Mouse (Mus musculus): ENCODE results near the gene Mapk8ip1.

DNA sequence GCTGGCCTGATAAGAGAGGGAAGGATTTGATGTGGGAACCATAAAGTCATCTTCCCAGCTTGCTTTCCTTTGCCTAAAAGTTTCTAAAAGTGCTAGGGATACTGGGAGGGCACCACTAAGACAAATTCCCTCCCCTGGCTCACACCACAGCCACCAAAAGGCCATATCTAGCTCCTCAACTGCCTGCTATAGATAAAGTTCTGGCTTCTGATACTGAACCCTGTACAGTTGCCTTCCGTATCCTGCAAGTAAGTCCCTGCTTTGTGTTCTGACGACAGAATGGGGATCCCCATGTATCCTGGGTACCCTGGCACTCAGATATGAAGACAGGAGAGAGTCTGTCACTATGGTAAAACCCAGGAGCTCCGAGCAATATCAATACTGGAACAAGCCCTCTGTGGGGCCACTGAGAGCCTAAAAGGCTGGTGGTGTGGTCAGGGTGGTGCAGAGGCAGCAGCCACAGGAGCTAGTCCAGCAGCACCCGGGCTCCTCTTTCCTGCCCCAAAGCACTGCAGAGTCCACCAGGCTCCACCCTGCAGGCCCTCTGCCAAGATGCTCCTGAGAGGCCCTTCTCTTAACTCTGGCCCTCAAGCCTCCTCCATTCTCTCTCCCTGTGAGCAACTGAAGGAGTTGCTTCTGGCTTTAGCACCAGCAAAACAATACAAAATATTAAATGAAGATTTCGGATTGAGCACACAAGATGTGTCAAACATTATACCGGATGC is 10.7 kb downstream of the Mapk8ip1 start:
- TF ChIP-seq CTCF (IDR thresholded peaks at IDR 0.05; ENCODE audit: low read depth, low read length): no peak
- no peak for TF ChIP-seq GATA1 (IDR thresholded peaks at IDR 0.05; ENCODE audit: borderline replicate concordance, low read length)
